8 mouse cellular contexts compared by ENCODE assay signal in the genomic region with DNA sequence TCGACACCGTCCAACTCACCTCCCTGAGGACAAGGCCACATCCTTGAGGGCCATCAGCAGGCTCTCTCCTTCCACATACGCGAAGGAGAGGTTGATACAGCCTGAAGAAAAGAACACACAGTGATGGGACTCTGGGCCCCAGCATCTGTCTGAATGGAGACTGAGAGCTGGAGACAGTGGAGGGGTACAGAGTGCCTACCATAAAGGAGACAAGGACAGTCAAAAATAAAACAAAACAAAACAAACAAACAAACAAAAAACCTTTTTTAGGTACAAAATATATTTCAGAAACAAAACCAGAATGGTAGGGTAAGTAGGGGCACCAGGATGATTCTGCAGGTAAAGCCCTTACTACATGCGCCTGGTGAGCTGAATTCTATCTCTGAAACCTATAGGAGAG. TPM values are rescaled to one million over a fixed set of nuclear protein-coding genes. Genes with fewer than 3 reads are reported as not detected.
DNase-seq lines count a peak whose midpoint lies in the region; ATAC-seq lines count a peak whose summit lies in the region.

A gene (minus strand): TSS at position 101 of the 400 bp plus-strand sequence.

- 95% methylated on average over 5 of the region's 5 CpGs for WGBS in lung, embryonic 16.5 days
- WGBS in forebrain, embryonic 12.5 days: 96% methylated on average over 5 of the region's 5 CpGs
- WGBS in stomach, embryonic 15.5 days: 95% methylated on average over 5 of the region's 5 CpGs

- no peaks in the 10 kb centered on the region for H3K9me3 ChIP-seq in lung, embryonic 16.5 days (ENCODE audit: control insufficient read depth, low read length)
- no peaks in the 10 kb centered on the region for H3K9me3 ChIP-seq in forebrain, embryonic 12.5 days
- no peaks in the 10 kb centered on the region for H3K9me3 ChIP-seq in stomach, embryonic 15.5 days

- no peak within 1 kb of the TSS for H3K9ac ChIP-seq in lung, embryonic 16.5 days (ENCODE audit: low read length)
- H3K9ac ChIP-seq in forebrain, embryonic 12.5 days: no peak within 1 kb of the TSS
- no peak within 1 kb of the TSS for H3K9ac ChIP-seq in stomach, embryonic 15.5 days

- DNase-seq in lung, postnatal 10 days: no peak
- DNase-seq in layer of hippocampus, postnatal 25 days (ENCODE audit: extremely low spot score in 1 of 2, low spot score in 1 of 2): no peak
- no peak for DNase-seq in lung, postnatal 36 days
- DNase-seq in ovary, adult 18-20 months (ENCODE audit: low spot score): no peak

- no peak within 1 kb of the TSS for H3K4me3 ChIP-seq in lung, embryonic 16.5 days (ENCODE audit: low read length)
- no peak within 1 kb of the TSS for H3K4me3 ChIP-seq in forebrain, embryonic 12.5 days (replicated peaks)
- no peak within 1 kb of the TSS for H3K4me3 ChIP-seq in stomach, embryonic 15.5 days (replicated peaks)

- no peaks in the 10 kb centered on the region for H3K27me3 ChIP-seq in lung, embryonic 16.5 days (ENCODE audit: control insufficient read depth, insufficient read depth, low read depth, low read length)
- H3K27me3 ChIP-seq in forebrain, embryonic 12.5 days: no peaks in the 10 kb centered on the region
- no peaks in the 10 kb centered on the region for H3K27me3 ChIP-seq in stomach, embryonic 15.5 days (replicated peaks)

- H3K36me3 ChIP-seq in lung, embryonic 16.5 days (ENCODE audit: control insufficient read depth, insufficient read depth, low read length): peaks cover 8% of the 10 kb centered on the region; the same call in 1 of the 2 replicates
- peaks cover 30% of the 10 kb centered on the region for H3K36me3 ChIP-seq in forebrain, embryonic 12.5 days (replicated peaks)
- H3K36me3 ChIP-seq in stomach, embryonic 15.5 days: peaks cover 8% of the 10 kb centered on the region; the same call in 1 of the 2 replicates

- no peaks in the 10 kb centered on the region for H3K4me1 ChIP-seq in lung, embryonic 16.5 days (replicated peaks; ENCODE audit: control insufficient read depth, insufficient read depth, low read length)
- no peaks in the 10 kb centered on the region for H3K4me1 ChIP-seq in forebrain, embryonic 12.5 days
- H3K4me1 ChIP-seq in stomach, embryonic 15.5 days: no peaks in the 10 kb centered on the region

- H3K27ac ChIP-seq in lung, embryonic 16.5 days (ENCODE audit: low read length): no peak within 1 kb of the TSS
- no peak within 1 kb of the TSS for H3K27ac ChIP-seq in forebrain, embryonic 12.5 days
- H3K27ac ChIP-seq in stomach, embryonic 15.5 days: no peak within 1 kb of the TSS

- H3K4me2 ChIP-seq in lung, embryonic 16.5 days (ENCODE audit: low read depth, low read length): no peak within 1 kb of the TSS
- no peak within 1 kb of the TSS for H3K4me2 ChIP-seq in forebrain, embryonic 12.5 days
- H3K4me2 ChIP-seq in stomach, embryonic 15.5 days: no peak within 1 kb of the TSS

- ATAC-seq in lung, embryonic 16.5 days (ENCODE audit: low read depth): no peak
- no peak for ATAC-seq in forebrain, embryonic 12.5 days (ENCODE audit: low FRiP score)
- no peak for ATAC-seq in stomach, embryonic 15.5 days (ENCODE audit: insufficient read depth, low FRiP score, low read depth)
- ATAC-seq in activated CD4-positive, CD25-positive, alpha-beta regulatory T cell, adult 4 months: no peak

RNA-seq across cellular contexts. Expression of the gene that starts here (rescaled TPM):
- 20.7 and 21.4 TPM in 2 replicates for polyA plus RNA-seq in lung, embryonic 16.5 days (2015; fragmentation: Nextera tagmentation; extraction: Ambion mirVana)
- 20.4 and 31.9 TPM in 2 replicates for polyA plus RNA-seq in forebrain, embryonic 12.5 days (2016; fragmentation: Nextera tagmentation; extraction: Ambion mirVana)
- 10 to 100 TPM; 21.3 to 24.4 TPM for total RNA-seq in layer of hippocampus, postnatal 25 days (2021)
- polyA plus RNA-seq in stomach, embryonic 15.5 days (2015; fragmentation: Nextera tagmentation; extraction: Ambion mirVana): 12.6 and 12.9 TPM in 2 replicates
- polyA plus RNA-seq in activated CD4-positive, CD25-positive, alpha-beta regulatory T cell, adult 4 months (2017; shearing (Covaris generic)): 1 to 10 TPM; 6.0 to 8.8 TPM
